Mouse (Mus musculus) natural killer cell, adult 2 months (primary cell): Measurements from ENCODE around the gene Vwa3a.
"Not testable (repeated sequence)": the region's sequence is repeated elsewhere in the genome, so short reads cannot be mapped to it uniquely, and the experiment has no call there.

Source experiments
- DNase-seq, 2 experiments: peaks; one replicate each; pipeline ENCODE4 v3.0.0; 2022; ENCODE audit warnings: low spot score in 2 of 2

Vwa3a gene

DNA sequence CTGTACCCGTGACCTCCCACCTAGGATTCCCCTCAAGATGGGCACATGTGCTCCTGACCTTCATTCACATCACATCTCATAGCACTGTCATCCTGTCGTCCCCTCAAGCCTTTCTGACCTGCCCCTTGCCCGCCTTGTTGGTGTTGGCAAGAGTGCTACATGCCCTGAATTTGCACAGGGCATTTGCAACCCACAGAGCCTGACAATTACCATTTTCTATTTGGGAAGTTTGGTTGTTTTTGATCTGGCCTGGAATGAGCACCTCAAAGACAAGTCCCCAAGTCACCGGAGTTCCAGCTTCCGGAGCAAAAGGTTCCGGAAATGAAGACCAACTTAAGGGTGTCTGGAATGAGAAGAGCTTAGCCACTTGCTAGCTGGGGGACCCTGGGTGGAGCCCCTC, at the start of gene Vwa3a:
TSS of gene Vwa3a (plus strand) at position 301 of the 400 bp plus-strand sequence.
- DNase-seq = no peak

GRCm38 (mm10) chr7:120690634-120691033, 48.5 kb upstream of the Vwa3a start:
- peak in 1 of 2 experiments; percentile 24 for DNase-seq

GRCm38 (mm10) chr7:120693831-120694375, 45.2 kb upstream of the Vwa3a start:
- no peak for DNase-seq

DNA sequence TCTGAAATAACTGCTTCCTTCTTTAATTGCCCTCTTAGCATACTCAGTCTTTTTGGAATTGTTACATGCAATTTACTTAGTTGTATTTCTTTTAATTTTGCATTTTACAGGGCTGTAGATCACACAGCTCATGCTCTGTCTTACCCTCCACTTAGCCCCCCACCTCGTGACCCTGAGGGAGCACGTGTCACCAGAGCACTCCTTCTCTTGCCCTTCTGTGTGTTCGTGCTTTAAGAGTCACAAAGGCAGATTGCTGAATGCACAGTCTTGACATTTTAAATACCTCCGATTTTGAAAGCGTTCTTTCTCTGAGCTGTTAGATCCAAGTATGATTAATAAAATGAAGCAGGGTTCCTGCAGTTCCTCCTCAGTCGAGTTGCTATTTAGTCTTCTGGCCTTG, 43.9 kb upstream of the Vwa3a start:
- no peak for DNase-seq

GRCm38 (mm10) chr7:120695641-120696040, 43.5 kb upstream of the Vwa3a start:
- DNase-seq = no peak

DNA sequence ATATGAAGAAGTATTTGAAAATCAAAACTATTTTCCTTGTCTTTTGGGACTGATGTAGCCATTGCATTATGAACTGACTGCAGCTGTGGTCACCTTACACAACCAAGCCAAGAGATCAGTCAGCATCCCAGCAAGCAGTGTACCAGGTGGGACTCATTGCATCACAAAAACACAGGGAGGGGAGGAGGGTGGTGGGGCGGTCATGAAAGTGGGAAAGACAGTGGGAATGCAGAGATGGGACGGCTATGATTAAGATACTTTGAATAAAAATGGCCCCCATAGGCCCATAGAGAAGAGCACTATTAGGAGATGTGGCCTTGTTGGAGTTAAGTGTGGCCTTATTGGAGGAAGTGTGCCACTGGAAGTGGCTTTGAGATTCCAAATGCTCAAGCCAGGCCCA, 42.8 kb upstream of the Vwa3a start:
- no peak for DNase-seq

DNA sequence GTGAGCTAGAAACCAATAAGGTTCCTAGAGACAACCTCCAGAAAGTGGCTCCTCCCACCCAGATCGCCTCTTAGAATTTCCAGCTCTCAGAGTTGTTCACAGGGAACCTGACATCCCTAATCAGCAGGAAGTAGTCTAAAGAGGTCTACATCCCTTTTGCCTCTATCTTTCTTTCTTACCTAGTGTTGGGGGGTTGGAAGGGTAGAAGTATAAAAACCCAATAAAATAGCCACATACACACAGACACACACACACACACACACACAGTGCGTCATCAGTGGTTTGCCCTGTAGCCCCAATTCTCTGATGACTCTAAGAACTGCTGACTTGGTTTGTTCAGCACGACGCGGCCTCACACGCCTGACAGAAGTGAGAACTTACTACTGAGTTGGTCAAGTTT, 39.5 kb upstream of the Vwa3a start:
- peak; percentile 64 to 78 for DNase-seq

DNA sequence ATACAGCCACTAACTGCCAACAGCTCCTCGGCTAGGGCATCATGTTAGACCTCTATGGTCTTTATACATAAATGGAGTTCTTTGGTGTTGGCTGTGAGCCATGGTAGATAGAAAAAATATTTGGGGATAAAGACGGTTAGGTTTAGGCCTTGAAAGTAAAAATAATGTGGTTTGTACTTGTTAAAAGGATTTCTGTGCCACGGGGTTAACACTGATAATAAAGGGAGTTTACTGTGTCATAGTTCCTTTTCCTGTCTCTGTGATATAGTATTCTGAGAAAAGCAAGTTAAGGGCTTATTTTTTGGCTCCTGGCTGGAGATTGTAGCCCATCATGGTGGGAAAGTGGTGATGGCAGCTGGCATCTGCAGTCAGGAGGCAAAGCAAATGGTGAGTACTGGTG, 35.2 kb upstream of the Vwa3a start:
- DNase-seq = peak in 1 of 2 experiments; percentile 18

DNA sequence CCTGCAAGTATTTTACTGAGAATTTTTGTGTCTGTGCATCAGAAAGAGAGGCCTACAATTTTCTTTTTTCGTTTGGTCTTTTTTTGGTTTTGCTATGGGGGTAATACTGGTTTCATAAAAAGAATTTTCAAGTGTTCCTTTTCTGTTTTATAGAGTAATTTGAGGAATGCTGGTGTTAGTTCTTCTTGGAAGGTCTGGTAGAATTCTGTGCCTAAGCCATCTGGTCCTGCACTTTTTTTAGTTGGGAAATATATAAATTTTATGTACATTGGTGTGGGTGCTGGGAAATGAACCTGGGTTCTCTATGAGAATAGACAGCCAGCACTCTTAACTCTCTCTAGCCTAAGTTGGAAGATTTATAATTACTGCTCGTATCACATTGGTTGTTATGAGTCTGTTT, 27.0 kb upstream of the Vwa3a start:
- no peak for DNase-seq

DNA sequence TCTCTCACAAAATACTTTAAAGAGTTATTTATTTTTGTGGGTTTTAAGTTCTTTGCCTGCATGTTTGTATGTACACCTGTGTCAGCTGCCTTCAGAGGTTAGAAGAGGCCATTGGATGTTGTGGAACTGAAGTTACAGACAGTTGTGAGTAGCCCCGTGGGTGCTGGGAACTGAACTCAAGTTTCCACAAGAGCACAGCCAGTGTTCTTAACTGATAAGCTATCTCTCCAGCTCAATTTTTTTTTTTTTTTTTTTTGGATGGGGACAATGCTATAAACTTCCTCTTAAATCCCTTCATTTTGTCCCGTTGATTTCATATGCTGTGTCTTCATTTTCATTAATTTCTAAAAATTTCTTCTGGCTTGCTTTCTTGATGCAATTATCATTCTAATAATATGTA, 25.9 kb upstream of the Vwa3a start:
- DNase-seq = no peak

DNA sequence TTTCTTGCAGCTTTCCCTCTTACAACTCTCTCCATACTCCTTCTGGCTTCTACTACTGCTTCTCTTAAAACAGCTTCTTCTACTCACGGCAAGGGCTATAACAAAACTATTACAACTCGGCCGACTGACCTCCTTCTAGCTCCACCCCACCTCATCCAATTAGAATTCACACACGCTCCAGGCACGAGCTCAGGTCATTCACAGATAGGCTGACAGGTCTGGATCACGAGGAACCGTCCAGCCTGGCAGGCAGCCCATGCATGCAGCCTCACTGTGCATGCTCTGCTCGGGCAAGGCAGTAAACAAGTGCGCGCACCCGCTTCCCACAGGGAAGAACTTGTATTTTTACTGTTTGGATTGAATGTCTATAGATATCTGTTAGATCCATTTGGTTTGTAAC, 25.2 kb upstream of the Vwa3a start:
- DNase-seq = not testable (repeated sequence)

- no peak for DNase-seq
These were observed 21.9 kb upstream of the Vwa3a start for GRCm38 (mm10) chr7:120717261-120717660.

GRCm38 (mm10) chr7:120721051-120721450, 18.1 kb upstream of the Vwa3a start:
- DNase-seq = no peak

- no peak for DNase-seq
These were observed 17.7 kb upstream of the Vwa3a start for GRCm38 (mm10) chr7:120721456-120721855.

DNA sequence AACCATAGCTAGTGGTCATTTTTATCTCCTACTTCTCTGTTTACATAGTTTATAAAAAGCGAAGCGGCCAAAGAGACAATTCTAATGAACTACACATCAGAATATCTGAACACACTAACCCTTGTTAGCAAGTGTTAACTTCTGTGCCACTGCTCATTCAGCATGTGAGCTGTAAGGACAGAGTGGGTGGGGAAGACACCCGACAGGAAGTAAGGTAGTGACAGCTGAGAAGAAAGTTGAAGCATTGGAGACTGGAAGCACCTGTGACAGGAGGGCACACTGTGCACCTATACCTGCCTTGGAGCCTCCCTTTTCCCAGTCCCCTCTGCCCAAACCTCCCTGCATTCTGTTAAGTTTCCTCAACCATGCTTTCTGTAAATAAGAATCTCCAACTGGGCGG, 17.1 kb upstream of the Vwa3a start:
- DNase-seq = no peak

DNA sequence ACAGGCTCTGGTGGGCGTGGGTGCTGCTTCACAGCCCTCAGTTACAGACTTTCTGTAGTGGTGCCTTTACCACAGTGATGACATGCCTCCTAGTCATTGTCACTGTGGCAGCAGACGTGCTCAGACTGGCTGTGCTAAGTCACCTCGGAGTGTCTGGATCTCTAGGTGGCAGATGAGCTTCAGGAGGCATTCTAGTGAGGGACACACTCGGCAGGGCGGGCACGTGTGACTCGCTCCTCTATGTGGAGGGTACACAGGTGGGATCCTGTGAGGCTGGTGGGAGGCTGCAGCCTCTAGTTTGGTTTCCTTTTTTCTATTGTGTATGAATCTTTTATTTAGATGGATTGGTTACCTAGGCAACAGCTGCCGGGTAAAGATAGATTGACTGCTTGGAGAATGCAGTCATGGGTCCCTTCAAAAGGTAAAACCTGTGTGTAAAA, 16.3 kb upstream of the Vwa3a start:
- DNase-seq = no peak

GRCm38 (mm10) chr7:120727581-120727980, 11.5 kb upstream of the Vwa3a start:
- DNase-seq = peak; percentile 30 to 54

- no peak for DNase-seq
These were observed 9.5 kb upstream of the Vwa3a start for GRCm38 (mm10) chr7:120729635-120730034.

- DNase-seq = no peak
These were observed 6.2 kb upstream of the Vwa3a start for GRCm38 (mm10) chr7:120732906-120733305.

DNA sequence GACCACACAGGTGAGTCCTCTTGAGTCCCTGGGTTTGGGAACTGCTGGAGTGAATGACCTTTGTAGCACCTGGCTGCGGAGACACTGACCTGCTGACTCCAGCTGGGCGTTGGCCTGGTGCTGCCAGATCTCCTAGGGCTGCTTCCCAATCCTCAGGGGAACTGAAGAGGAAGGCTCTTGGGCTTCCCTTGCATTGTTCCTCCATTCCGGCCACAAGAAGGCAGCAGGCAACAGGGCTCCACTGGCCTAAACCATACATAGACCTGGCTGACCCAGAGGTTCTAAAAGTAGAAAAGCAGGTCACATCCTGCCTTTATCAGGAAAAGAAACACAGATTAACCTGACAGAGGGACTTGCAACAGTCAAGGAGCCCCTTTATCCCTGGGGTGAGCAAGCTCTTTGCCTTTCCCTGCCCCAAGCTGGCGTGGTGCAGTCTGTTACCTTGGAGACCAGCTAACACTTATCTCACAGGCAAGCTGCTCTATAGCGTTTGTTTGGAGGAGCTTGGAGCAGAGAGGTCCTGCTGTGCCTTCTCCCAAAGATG, 512 bp downstream of the Vwa3a start:
- DNase-seq = no peak

DNA sequence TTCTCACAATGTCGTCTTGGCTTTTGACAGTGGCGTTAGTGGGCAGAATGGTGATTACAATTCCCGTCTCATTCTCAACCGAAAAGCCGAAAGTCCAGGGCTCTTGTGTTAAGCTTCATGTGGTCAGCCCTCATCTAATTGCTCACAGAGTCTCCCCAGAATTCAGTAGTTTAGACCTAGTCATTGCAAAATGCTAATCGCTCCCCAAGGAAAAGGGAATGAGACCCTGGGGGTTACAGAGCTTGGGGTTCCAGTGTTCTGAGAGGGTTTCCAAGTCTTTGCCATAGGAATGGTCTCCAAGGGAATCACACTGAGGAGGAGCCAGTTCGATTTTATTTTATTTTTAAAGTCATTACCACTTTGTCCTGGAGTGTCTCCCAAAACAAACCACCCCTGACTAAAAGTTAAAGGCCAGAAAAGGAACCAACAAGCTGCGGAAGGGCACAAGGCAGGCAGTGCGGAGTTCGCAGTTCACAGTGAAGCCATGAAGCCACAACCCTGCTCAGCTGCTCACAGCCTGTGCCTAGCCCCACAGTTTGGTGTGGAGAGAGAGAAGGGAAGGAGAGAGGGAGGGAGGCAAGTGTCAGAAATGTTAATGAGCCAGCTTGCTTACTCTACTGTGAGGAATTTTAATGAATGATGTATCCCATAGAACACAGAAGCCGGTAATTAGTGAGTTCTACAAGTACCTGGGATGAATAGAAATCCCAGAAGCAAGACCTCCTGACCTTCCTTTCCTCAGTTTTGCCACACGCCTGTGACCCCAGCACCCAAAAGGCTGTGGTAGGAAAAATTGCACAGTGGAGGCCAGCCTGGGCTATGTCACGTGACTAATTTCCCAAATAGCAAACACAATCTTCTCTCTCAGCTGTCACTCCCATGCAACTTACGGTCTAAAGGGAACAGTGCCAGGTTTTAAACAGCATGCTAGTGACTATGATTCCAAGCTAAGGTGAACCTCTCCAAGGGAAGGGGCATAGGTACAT, 4.5 kb downstream of the Vwa3a start:
- no peak for DNase-seq

- no peak for DNase-seq
These were observed 5.5 kb downstream of the Vwa3a start for GRCm38 (mm10) chr7:120744606-120745005.

DNA sequence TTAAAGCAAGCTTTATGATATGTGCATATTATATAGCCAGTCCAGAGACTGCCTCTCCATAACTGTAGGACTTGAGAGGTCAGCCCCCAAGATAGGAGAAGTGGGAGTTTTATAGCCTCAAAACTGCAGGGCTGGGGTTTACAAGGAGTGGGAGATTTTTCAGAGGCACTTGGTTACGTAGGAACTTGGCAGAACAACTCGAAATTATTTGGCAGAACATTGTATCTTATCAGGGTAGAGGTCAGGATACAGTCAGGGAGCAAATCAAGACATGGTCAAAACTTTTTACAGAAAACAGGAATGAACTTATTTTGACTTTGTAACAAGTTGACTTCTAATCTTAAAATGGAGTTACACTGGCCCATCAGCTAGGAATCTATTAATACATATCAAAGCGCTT, 6.9 kb downstream of the Vwa3a start:
- DNase-seq = no peak
